Mouse (Mus musculus): ENCODE measurements around the gene Rhox4e. TPM values are rescaled to one million over a fixed set of nuclear protein-coding genes. Genes with fewer than 3 reads are reported as not detected.

Rhox4e gene
- polyA plus RNA-seq, 1 experiment from 2014 or later: not detected

Other genes starting within 250 kb of the Rhox4e start
- not detected in 2 replicates for gene Rhox3a2, start 177.4 kb upstream of the Rhox4e start, polyA plus RNA-seq (2015; fragmentation: Nextera tagmentation; extraction: Ambion mirVana)
- not detected in 2 replicates for gene Rhox4a2, start 166.6 kb upstream of the Rhox4e start, polyA plus RNA-seq (2015; fragmentation: Nextera tagmentation; extraction: Ambion mirVana)
- gene Rhox2b, start 145.3 kb upstream of the Rhox4e start, polyA plus RNA-seq (2015; fragmentation: Nextera tagmentation; extraction: Ambion mirVana): not detected in 2 replicates
- gene Rhox4b, start 124.9 kb upstream of the Rhox4e start, polyA plus RNA-seq (2015; fragmentation: Nextera tagmentation; extraction: Ambion mirVana): not detected in 2 replicates
- not detected in 2 replicates for gene Rhox2c, start 103.7 kb upstream of the Rhox4e start, polyA plus RNA-seq (2015; fragmentation: Nextera tagmentation; extraction: Ambion mirVana)
- gene Rhox3c, start 98.8 kb upstream of the Rhox4e start, polyA plus RNA-seq (2015; fragmentation: Nextera tagmentation; extraction: Ambion mirVana): not detected in 2 replicates
- gene Rhox4c, start 77.1 kb upstream of the Rhox4e start, polyA plus RNA-seq (2015; fragmentation: Nextera tagmentation; extraction: Ambion mirVana): not detected in 2 replicates
- not detected in 2 replicates for gene Rhox2d, start 64.0 kb upstream of the Rhox4e start, polyA plus RNA-seq (2015; fragmentation: Nextera tagmentation; extraction: Ambion mirVana)
- gene Rhox4d, start 43.1 kb upstream of the Rhox4e start, polyA plus RNA-seq (2015; fragmentation: Nextera tagmentation; extraction: Ambion mirVana): not detected in 2 replicates
- not detected in 2 replicates for gene Rhox2e, start 27.0 kb upstream of the Rhox4e start, polyA plus RNA-seq (2015; fragmentation: Nextera tagmentation; extraction: Ambion mirVana)
- gene Rhox3e, start 15.4 kb upstream of the Rhox4e start, polyA plus RNA-seq (2015; fragmentation: Nextera tagmentation; extraction: Ambion mirVana): not detected in 2 replicates
- not detected in 2 replicates for gene Rhox2f, start 14.0 kb downstream of the Rhox4e start, polyA plus RNA-seq (2015; fragmentation: Nextera tagmentation; extraction: Ambion mirVana)
- gene Rhox3f, start 23.6 kb downstream of the Rhox4e start, polyA plus RNA-seq (2015; fragmentation: Nextera tagmentation; extraction: Ambion mirVana): not detected in 2 replicates
- gene Rhox4f, start 50.3 kb downstream of the Rhox4e start, polyA plus RNA-seq (2015; fragmentation: Nextera tagmentation; extraction: Ambion mirVana): not detected in 2 replicates
- not detected in 2 replicates for gene Rhox3g, start 71.2 kb downstream of the Rhox4e start, polyA plus RNA-seq (2015; fragmentation: Nextera tagmentation; extraction: Ambion mirVana)
- gene Rhox2g, start 86.1 kb downstream of the Rhox4e start, polyA plus RNA-seq (2015; fragmentation: Nextera tagmentation; extraction: Ambion mirVana): not detected in 2 replicates
- gene Rhox4g, start 93.9 kb downstream of the Rhox4e start, polyA plus RNA-seq (2015; fragmentation: Nextera tagmentation; extraction: Ambion mirVana): not detected in 2 replicates
- not detected in 2 replicates for gene Rhox3h, start 111.4 kb downstream of the Rhox4e start, polyA plus RNA-seq (2015; fragmentation: Nextera tagmentation; extraction: Ambion mirVana)
- not detected in 2 replicates for gene Rhox2h, start 115.9 kb downstream of the Rhox4e start, polyA plus RNA-seq (2015; fragmentation: Nextera tagmentation; extraction: Ambion mirVana)
- gene Rhox5, start 247.4 kb downstream of the Rhox4e start, polyA plus RNA-seq (2015; fragmentation: Nextera tagmentation; extraction: Ambion mirVana): 0.70 TPM in 1 of 2 replicates, not detected in the other